Mouse (Mus musculus): ENCODE measurements at regions not wholly inside any gene's neighbourhood (a gene's known extent, or its start where the extent isn't known, plus 50 kb on each side); places are given as distances from the start of the nearest gene placed in this dataset.

DNA sequence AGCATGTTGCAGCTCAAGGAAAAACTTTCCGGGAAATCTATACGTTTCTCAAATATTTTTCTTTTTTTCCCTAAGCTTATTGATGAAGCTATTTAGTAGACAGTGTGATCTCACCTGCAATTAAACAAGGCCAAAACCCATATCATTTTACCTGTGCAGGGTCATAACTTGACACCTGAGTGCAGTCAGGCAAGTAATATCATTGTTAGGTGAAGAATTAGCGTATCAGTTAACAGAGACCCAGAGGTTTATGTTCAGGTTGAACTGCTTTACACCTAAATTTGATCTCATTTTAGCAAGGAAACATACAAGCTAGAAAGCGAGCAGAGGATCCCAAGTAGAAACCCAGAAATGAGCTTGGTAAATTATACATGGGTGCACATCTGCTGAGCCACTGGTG lies 178.6 kb upstream of the Hcn1 start:
- no peak overlapping the region for H3K4me2 ChIP-seq (replicated peaks; ENCODE audit: low read depth, low read length)
- H3K4me1 ChIP-seq (ENCODE audit: control insufficient read depth, insufficient read depth, low read length): no peaks in the 10 kb centered on the region
- H3K27me3 ChIP-seq (ENCODE audit: control insufficient read depth, insufficient read depth, low read length): no peaks in the 10 kb centered on the region
- WGBS: 44% methylated on average over 4 of the region's 4 CpGs
- H3K4me3 ChIP-seq (ENCODE audit: low read length): no peak overlapping the region
- no peak for ATAC-seq (ENCODE audit: low FRiP score, low TSS enrichment)
- no peak overlapping the region for H3K27ac ChIP-seq (ENCODE audit: low read depth, low read length)
- no peaks in the 10 kb centered on the region for H3K9me3 ChIP-seq (ENCODE audit: control insufficient read depth, low read length)
- H3K9ac ChIP-seq (ENCODE audit: low read depth, low read length): no peak overlapping the region
- H3K36me3 ChIP-seq (ENCODE audit: control insufficient read depth, insufficient read depth, low read length): no peaks in the 10 kb centered on the region

DNA sequence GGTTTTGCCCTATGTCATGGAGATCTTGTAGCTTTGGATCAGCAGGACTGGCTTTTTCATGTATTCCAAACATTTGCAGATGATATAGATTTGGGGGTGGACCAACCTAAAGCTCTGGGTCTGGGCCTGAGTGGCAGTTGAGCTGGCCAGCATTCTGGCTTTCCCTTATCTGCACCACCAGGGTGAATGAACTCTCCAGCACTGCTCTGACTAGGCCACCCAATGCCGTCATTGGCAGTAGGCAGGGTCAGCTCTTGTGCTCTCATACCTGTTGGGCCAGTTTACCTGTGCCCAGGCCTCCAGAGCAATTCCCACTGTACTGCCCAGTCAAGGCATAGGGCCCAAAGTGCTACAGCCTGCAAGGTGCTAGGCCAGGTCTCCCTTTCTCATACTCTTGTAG lies 177.1 kb upstream of the Hcn1 start:
- H3K4me1 ChIP-seq (ENCODE audit: control insufficient read depth, insufficient read depth, low read length): no peaks in the 10 kb centered on the region
- H3K27ac ChIP-seq (ENCODE audit: low read depth, low read length): no peak overlapping the region
- no peaks in the 10 kb centered on the region for H3K36me3 ChIP-seq (ENCODE audit: control insufficient read depth, insufficient read depth, low read length)
- H3K4me3 ChIP-seq (ENCODE audit: low read length): no peak overlapping the region
- no peak overlapping the region for H3K4me2 ChIP-seq (replicated peaks; ENCODE audit: low read depth, low read length)
- no peak; the same call in 1 of the 2 replicates for ATAC-seq (ENCODE audit: low FRiP score, low TSS enrichment)
- H3K9ac ChIP-seq (ENCODE audit: low read depth, low read length): no peak overlapping the region
- WGBS: 89% methylated on average over 1 of the region's 1 CpGs
- H3K27me3 ChIP-seq (ENCODE audit: control insufficient read depth, insufficient read depth, low read length): no peaks in the 10 kb centered on the region
- H3K9me3 ChIP-seq (ENCODE audit: control insufficient read depth, low read length): no peaks in the 10 kb centered on the region

DNA sequence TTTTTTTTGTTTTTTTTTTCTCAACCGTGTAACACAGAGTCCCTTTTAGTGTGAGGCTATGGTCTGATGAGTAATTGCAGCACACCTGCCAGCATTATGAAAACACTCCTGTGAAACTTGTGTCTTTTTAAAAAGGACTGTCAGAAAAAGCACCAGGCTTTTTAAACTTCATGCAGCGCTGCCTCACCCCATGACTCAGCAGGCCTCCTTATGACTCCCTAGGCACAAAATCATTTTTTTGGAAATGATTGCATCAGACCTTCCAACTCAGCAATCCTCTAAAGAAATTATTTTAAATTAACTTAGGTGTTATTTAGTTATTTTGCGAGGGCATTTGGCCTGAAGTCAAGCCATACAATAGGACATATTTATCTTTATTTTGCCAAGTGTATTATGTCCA lies 134.7 kb upstream of the Hcn1 start:
- Histone ChIP-seq H3K27ac (ENCODE audit: low read depth, low read length) (no peak overlapping the region), H3K4me2 (replicated peaks; ENCODE audit: low read depth, low read length) (no peak overlapping the region), H3K27me3 (ENCODE audit: control insufficient read depth, insufficient read depth, low read length) (no peaks in the 10 kb centered on the region), H3K4me3 (ENCODE audit: low read length) (no peak overlapping the region), H3K4me1 (ENCODE audit: control insufficient read depth, insufficient read depth, low read length) (no peaks in the 10 kb centered on the region), H3K9ac (ENCODE audit: low read depth, low read length) (no peak overlapping the region), H3K9me3 (ENCODE audit: control insufficient read depth, low read length) (no peaks in the 10 kb centered on the region), H3K36me3 (ENCODE audit: control insufficient read depth, insufficient read depth, low read length) (no peaks in the 10 kb centered on the region)
- no peak for ATAC-seq (ENCODE audit: low FRiP score, low TSS enrichment)
- WGBS: 70% methylated on average over 3 of the region's 3 CpGs

DNA sequence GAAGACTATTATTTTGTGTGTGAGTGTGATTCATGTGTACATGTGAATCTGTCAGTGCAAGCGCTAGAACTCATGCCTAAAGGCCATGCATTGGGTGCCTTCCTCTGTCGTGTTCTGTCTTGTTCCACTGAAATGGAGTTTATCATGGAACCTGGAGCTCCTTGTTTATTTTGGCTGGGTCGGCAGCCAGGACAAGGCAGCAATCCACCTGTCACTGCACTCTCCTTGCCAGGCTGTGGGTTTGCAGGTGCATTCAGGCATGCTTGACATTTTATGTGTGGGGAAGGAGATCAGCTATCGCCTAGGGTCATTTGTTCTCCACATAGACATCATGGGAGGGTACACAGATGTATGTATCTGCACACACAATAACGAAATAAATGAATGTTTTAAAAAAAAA lies 129.4 kb upstream of the Hcn1 start:
- Histone ChIP-seq H3K4me1 (ENCODE audit: control insufficient read depth, insufficient read depth, low read length) (no peaks in the 10 kb centered on the region), H3K9ac (ENCODE audit: low read depth, low read length) (no peak overlapping the region), H3K27me3 (ENCODE audit: control insufficient read depth, insufficient read depth, low read length) (no peaks in the 10 kb centered on the region), H3K27ac (ENCODE audit: low read depth, low read length) (no peak overlapping the region), H3K4me3 (ENCODE audit: low read length) (no peak overlapping the region), H3K9me3 (ENCODE audit: control insufficient read depth, low read length) (no peaks in the 10 kb centered on the region), H3K36me3 (ENCODE audit: control insufficient read depth, insufficient read depth, low read length) (no peaks in the 10 kb centered on the region), H3K4me2 (replicated peaks; ENCODE audit: low read depth, low read length) (no peak overlapping the region)
- WGBS: 70% methylated on average over 5 of the region's 5 CpGs
- ATAC-seq (ENCODE audit: low FRiP score, low TSS enrichment): no peak

DNA sequence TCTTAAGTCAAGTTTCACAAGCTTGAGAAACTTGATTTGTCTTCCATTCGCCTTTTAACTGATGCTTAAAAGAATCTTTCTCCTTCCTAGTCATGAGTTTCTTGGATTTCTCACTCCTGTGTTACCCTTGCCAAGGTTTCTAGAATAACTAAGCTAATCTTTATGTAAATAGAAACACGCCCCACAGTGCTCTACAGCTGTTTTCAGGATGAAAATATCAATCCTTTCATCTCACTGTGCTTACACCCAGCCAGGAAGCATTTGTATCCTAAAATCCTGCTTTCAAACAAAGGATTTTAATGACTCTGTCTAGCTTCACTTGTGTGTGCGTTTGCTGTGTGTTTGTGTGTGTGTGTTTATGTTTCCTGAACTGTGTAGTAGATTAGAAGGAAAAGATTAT lies 119.5 kb upstream of the Hcn1 start:
- 81% methylated on average over 3 of the region's 3 CpGs for WGBS
- H3K27me3 ChIP-seq (ENCODE audit: control insufficient read depth, insufficient read depth, low read length): no peaks in the 10 kb centered on the region
- no peaks in the 10 kb centered on the region for H3K4me1 ChIP-seq (ENCODE audit: control insufficient read depth, insufficient read depth, low read length)
- no peak overlapping the region for H3K9ac ChIP-seq (ENCODE audit: low read depth, low read length)
- H3K9me3 ChIP-seq (ENCODE audit: control insufficient read depth, low read length): no peaks in the 10 kb centered on the region
- ATAC-seq (ENCODE audit: low FRiP score, low TSS enrichment): no peak
- H3K36me3 ChIP-seq (ENCODE audit: control insufficient read depth, insufficient read depth, low read length): no peaks in the 10 kb centered on the region
- no peak overlapping the region for H3K27ac ChIP-seq (ENCODE audit: low read depth, low read length)
- H3K4me3 ChIP-seq (ENCODE audit: low read length): no peak overlapping the region
- H3K4me2 ChIP-seq (replicated peaks; ENCODE audit: low read depth, low read length): no peak overlapping the region

DNA sequence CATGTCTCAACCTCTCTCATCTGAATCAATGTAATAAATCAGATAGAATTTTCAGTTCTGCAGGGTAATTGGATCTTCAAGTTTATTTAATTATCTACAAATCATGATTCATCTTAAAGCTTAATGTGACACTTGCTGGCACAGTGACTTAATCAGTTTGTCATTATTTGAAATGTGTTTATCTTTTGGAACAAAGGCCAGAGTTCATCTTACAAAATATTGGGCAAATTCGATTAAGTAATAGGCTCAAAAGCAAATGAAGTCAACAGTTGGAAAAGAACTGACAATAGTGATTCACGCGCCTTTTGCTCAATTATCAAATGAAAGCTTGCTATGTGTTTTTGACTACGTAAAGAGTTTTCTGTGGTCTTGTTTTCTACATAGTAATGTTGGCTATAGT lies 93.4 kb upstream of the Hcn1 start:
- 83% methylated on average over 4 of the region's 4 CpGs for WGBS
- ATAC-seq (ENCODE audit: low FRiP score, low TSS enrichment): no peak
- Histone ChIP-seq H3K4me1 (ENCODE audit: control insufficient read depth, insufficient read depth, low read length) (no peaks in the 10 kb centered on the region), H3K36me3 (ENCODE audit: control insufficient read depth, insufficient read depth, low read length) (no peaks in the 10 kb centered on the region), H3K27me3 (ENCODE audit: control insufficient read depth, insufficient read depth, low read length) (no peaks in the 10 kb centered on the region), H3K4me3 (ENCODE audit: low read length) (no peak overlapping the region), H3K4me2 (replicated peaks; ENCODE audit: low read depth, low read length) (no peak overlapping the region), H3K27ac (ENCODE audit: low read depth, low read length) (no peak overlapping the region), H3K9ac (ENCODE audit: low read depth, low read length) (no peak overlapping the region), H3K9me3 (ENCODE audit: control insufficient read depth, low read length) (no peaks in the 10 kb centered on the region)

DNA sequence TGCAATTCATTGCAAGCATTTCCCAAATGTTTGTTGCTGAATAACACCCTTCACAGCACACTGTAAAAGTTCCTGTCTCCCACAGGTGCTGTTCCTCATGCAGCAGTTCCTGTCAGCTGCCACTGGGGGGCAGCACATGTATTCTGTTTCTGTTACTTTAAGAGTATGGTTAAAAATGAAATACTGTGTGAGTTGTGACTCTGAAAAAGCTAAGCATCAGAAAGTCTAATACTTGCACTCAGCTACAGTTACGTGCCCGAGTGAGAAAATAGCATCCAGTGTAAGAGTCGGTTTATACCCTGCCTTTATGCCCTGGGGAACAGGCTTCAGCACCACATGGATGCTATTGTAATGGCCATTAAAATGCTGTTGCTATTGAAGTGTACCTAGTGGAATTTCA lies 52.0 kb upstream of the Hcn1 start:
- Histone ChIP-seq H3K36me3 (ENCODE audit: control insufficient read depth, insufficient read depth, low read length) (no peaks in the 10 kb centered on the region), H3K4me3 (ENCODE audit: low read length) (no peak overlapping the region), H3K27ac (ENCODE audit: low read depth, low read length) (no peak overlapping the region), H3K9me3 (ENCODE audit: control insufficient read depth, low read length) (no peaks in the 10 kb centered on the region), H3K4me2 (replicated peaks; ENCODE audit: low read depth, low read length) (no peak overlapping the region), H3K27me3 (ENCODE audit: control insufficient read depth, insufficient read depth, low read length) (no peaks in the 10 kb centered on the region), H3K4me1 (ENCODE audit: control insufficient read depth, insufficient read depth, low read length) (no peaks in the 10 kb centered on the region), H3K9ac (ENCODE audit: low read depth, low read length) (no peak overlapping the region)
- WGBS: 51% methylated on average over 3 of the region's 3 CpGs
- ATAC-seq (ENCODE audit: low FRiP score, low TSS enrichment): no peak; the same call in 1 of the 2 replicates
